Mouse (Mus musculus): Measurements from ENCODE around the gene Lrp8.

DNA sequence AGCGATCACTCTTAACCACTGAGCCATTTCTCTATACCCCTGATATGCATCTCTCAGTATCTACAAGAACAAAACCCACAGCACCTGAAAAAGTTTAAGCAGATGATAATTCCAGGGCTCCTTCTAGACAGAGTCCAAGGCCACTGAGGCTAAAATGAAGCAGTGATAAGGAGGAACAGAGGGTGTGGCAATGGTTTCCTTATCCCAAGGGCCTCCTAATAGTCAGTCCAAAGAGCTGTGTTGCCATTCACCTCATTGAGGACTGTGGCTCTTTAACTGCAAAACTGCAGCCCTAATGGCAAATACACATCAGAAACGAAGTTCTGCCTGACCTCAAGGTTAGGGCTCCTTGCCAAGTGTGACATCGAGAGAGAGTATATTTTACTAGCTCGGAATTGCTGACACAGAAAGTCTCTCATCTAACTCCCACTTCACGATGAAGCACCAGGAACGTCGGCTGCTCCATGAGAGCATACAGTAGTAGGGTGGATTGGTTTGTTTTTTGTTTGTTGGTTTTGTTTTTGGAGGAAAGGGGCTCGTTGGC, 119.2 kb downstream of the Lrp8 start:
- TF ChIP-seq JUND (IDR thresholded peaks at IDR 0.05; ENCODE audit: low read depth, low read length) (no peak), RAD21 (IDR thresholded peaks at IDR 0.05; ENCODE audit: low read depth, low read length) (no peak), UBTF (IDR thresholded peaks at IDR 0.05; ENCODE audit: borderline replicate concordance, insufficient read depth, low read depth, low read length) (no peak), CTCF (IDR thresholded peaks at IDR 0.05 in 2 of 3, conservative IDR thresholded peaks at IDR 0.05 in 1 of 3; ENCODE audit: control insufficient read depth in 1 of 3, insufficient read depth in 1 of 3, low read depth in 2 of 3, low read length in 3 of 3, poor library complexity in 1 of 3, severe bottlenecking in 1 of 3) (no peak), POLR2A (IDR thresholded peaks at IDR 0.05; ENCODE audit: control insufficient read depth in 1 of 2, insufficient read depth in 1 of 2, low read depth in 1 of 2, low read length in 2 of 2, poor library complexity in 1 of 2) (no peak), MYC (IDR thresholded peaks at IDR 0.05; ENCODE audit: low read depth, low read length) (no peak), MAX (IDR thresholded peaks at IDR 0.05; ENCODE audit: low read length) (no peak)
